Mouse (Mus musculus) spleen, postnatal 36 days (tissue): ENCODE measurements around the gene Nudt10.
"Not testable (repeated sequence)": the region's sequence is repeated elsewhere in the genome, so short reads cannot be mapped to it uniquely, and the experiment has no call there.

Experiments used
- DNase-seq, 2 experiments: peaks; one replicate each; pipeline ENCODE4 v3.0.0; 2022; ENCODE audit warnings: low spot score in 2 of 2, mixed read lengths in 1 of 2

Nudt10 gene

DNA sequence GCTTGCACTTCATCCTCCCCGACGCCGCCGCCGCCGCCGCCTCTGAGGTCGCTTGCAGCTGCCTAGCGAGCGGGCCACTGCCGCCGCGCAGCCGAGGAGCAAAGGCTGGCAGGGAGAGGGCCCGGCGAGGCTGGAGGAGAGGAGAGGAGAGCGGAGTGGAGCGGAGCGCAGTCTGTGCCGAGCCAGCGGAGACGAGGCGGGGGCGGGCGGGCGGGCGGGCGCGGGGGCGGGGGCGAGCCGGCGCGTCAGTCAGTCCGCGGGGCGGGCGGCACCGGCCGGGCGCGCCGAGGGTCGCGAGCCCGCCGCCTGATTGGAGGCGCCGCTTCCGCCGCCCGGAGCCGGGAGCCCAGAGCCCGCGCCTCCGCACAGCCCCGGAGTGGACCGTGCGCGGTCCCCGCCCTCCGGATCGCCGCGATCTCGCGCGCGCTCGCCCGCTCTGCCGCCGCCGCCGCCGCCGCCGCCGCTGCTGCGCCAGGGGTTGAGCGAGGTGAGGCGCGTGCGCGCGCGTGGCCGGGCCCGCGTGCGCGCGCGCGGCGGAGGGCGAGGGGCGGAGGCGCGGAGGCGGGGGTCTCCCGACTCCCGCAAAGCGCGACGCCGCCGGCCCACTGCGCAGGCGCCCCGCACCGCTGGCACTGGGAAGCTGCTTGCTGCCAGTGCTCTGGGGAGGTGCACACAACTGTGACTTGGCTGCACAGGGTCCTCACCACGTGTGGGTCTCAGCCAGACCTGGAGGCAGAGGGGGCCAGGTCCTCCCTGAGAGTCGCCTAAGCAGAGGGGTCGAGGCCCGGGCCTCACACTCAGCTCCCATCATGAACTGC is at the start of gene Nudt10:
TSS of gene Nudt10 (minus strand) at position 193 of the 818 bp plus-strand sequence.
- DNase-seq, result not testable (repeated sequence)

DNA sequence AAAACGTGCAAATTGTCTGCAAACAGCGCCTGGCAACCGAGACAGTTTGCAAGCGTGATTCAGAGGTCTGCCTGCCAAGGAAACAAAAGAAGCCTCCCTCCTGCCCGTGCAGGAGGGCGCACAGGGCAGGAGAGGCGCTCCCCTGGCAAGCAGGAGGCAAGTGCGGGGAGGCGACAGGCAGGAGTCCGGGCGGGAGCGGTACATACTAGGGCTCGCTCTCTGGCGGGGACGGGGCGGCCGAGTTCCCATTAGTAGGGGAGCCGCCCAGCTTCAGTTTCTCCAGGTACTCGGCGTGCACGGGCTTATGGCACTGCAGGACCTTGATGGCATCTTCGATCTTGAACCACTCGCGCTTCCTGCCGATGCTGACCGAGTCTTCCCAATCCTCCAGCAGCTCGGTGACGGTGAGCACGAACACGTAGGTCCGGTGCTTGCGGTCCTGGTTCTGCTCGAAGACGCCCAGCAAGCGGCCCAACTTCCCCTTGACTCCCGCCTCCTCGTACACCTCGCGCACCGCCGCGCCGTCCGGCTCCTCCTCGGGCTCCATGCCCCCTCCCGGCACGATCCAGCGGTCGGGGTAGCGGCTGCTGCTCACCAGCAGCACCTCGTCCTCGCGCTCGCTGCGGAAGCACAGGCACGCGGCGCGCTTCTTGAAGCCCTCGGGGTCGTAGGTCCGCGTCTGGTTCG is 536 bp downstream of the Nudt10 start:
- not testable (repeated sequence) for DNase-seq

DNA sequence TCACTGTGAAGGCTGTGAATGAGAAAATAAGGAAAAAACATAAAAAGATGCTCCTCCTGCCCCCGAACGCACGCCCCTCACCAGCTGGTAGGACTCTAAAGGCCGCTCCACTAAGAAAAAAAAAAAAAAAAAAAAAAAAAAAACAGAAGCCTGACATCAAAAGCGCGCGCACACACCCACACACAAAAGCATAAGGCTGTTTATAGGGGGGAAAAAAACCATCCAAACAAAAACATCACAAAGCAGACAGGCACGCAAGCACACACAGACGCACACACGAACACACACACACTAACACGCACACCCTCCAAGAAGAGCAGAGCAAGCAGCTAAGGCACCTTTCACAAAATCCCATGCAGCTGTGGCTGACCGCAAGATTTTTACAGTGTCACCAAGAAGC is 1.1 kb downstream of the Nudt10 start:
- DNase-seq, result no peak
